Mouse (Mus musculus): ENCODE results near the gene Haus3.

- no peak for TF ChIP-seq CTCF (IDR thresholded peaks at IDR 0.05; ENCODE audit: low read depth, low read length)
- TF ChIP-seq TAL1 (conservative IDR thresholded peaks at IDR 0.05; ENCODE audit: low read depth, low read length) = no peak
- TF ChIP-seq GATA1 (IDR thresholded peaks at IDR 0.05; ENCODE audit: borderline replicate concordance, low read length) = no peak
- no peak for TF ChIP-seq GATA2 (IDR thresholded peaks at IDR 0.05; ENCODE audit: borderline replicate concordance, low read depth, low read length)
- no peak for TF ChIP-seq POLR2AphosphoS5 (IDR thresholded peaks at IDR 0.05; ENCODE audit: insufficient replicate concordance, low read depth, low read length)
Observed at GRCm38 (mm10) chr5:34216025-34216424, 46.7 kb upstream of the Haus3 start.
